Mouse (Mus musculus) midbrain, postnatal 0 days (tissue): ENCODE measurements around the gene Ankfy1. TPM values are rescaled to one million over a fixed set of nuclear protein-coding genes. Genes with fewer than 3 reads are reported as not detected.

Experiments
- ATAC-seq: fragments of 200-750 bp; cut with Nextera tagmentation; 2 replicates; pipeline ENCODE4 v1.8.0; 2017; ENCODE audit warnings: moderate number of reproducible peaks, mild to moderate bottlenecking, moderate TSS enrichment, moderate library complexity; ENCODE audit not compliant: low FRiP score
- DNase-seq: peaks from one replicate; pipeline ENCODE4 v3.0.0-alpha.2; 2015; ENCODE audit warnings: low spot score
- H3K27ac ChIP-seq: fragments of 300-500 bp; sonication (generic); 2 replicates; pipeline ENCODE4 v1.5.1; 2014; ENCODE audit warnings: low read depth, mild to moderate bottlenecking, low read length, mixed read lengths
- H3K27me3 ChIP-seq: fragments of 300-500 bp; sonication (generic); 2 replicates; pipeline ENCODE4 v1.6.1; 2014; ENCODE audit warnings: low read length, control low read depth, mixed read lengths; ENCODE audit not compliant: insufficient read depth
- H3K36me3 ChIP-seq: fragments of 300-500 bp; sonication (generic); 2 replicates; pipeline ENCODE4 v1.6.1; 2014; ENCODE audit warnings: low read length, control low read depth, mixed read lengths; ENCODE audit not compliant: insufficient read depth
- H3K4me1 ChIP-seq: fragments of 300-500 bp; sonication (generic); 2 replicates; pipeline ENCODE4 v1.6.1; 2014; ENCODE audit warnings: mild to moderate bottlenecking, control low read depth, antibody characterized with exemption, low read length, mixed read lengths; ENCODE audit not compliant: insufficient read depth
- H3K4me2 ChIP-seq: fragments of 300-500 bp; sonication (generic); 2 replicates; pipeline ENCODE4 v1.6.1; 2014; ENCODE audit warnings: low read depth, mild to moderate bottlenecking, low read length, mixed read lengths; ENCODE audit not compliant: poor library complexity, severe bottlenecking
- H3K4me3 ChIP-seq: fragments of 300-500 bp; sonication (generic); 2 replicates; pipeline ENCODE4 v1.5.1; 2014; ENCODE audit warnings: low read depth, mild to moderate bottlenecking, low read length, moderate library complexity
- H3K9ac ChIP-seq: fragments of 300-500 bp; sonication (generic); replicated peaks from 2 replicates; pipeline ENCODE4 v1.6.1; 2014; ENCODE audit warnings: mild to moderate bottlenecking, low read length, moderate library complexity, mixed read lengths; ENCODE audit not compliant: poor library complexity, severe bottlenecking
- H3K9me3 ChIP-seq: fragments of 300-500 bp; sonication (generic); 2 replicates; pipeline ENCODE4 v1.6.1; 2016; ENCODE audit warnings: low read length, control low read depth
- CTCF ChIP-seq: IDR thresholded peaks from 2 replicates; pipeline ENCODE4 v1.5.1; 2016; ENCODE audit warnings: antibody characterized with exemption, mild to moderate bottlenecking
- WGBS: fragments of 180-500 bp; shearing (Covaris S2); extraction: QIAGEN DNeasy Blood & Tissue Kit; methylation state at CpG from one replicate; pipeline ENCODE4 v1.1.7; 2014; 5-methylcytosine and 5-hydroxymethylcytosine counted together
- polyA plus RNA-seq: library from polyadenylated mRNA; unstranded; fragments of >200 nt; fragmentation: Nextera tagmentation; extraction: Ambion mirVana; gene quantifications from 2 replicates; pipeline ENCODE4 v1.2.1, GENCODE M21; 2015
- total RNA-seq: library from RNA; depleted of rRNA; stranded (reverse); fragments of >200 nt; gene quantifications from 2 replicates; pipeline ENCODE4 v1.2.3, GENCODE M21; 2014

Gene Ankfy1
- total and polyA plus RNA-seq, 2 experiments from 2014 or later, result 19.6 to 48.1 TPM

- Histone ChIP-seq H3K4me2 (no peak overlapping the region), H3K27ac (no peak overlapping the region), H3K9ac (no peak overlapping the region), H3K9me3 (no peaks in the 10 kb centered on the region), H3K4me3 (no peak overlapping the region), H3K4me1 (no peaks in the 10 kb centered on the region), H3K27me3 (no peaks in the 10 kb centered on the region), H3K36me3 (peaks cover 48% of the 10 kb centered on the region)
- 88% methylated on average over 4 of the region's 4 CpGs for WGBS
- no peak for TF ChIP-seq CTCF
- ATAC-seq (no peak), DNase-seq (no peak)
These were observed 74.5 kb downstream of the Ankfy1 start for GRCm38 (mm10) chr11:72764270-72764669.

- no peaks in the 10 kb centered on the region for H3K27me3 ChIP-seq
- no peak overlapping the region for H3K4me2 ChIP-seq
- no peak overlapping the region for H3K4me3 ChIP-seq
- H3K9me3 ChIP-seq, result no peaks in the 10 kb centered on the region
- WGBS, result 94% methylated on average over 8 of the region's 8 CpGs
- H3K9ac ChIP-seq, result no peak overlapping the region
- no peak for DNase-seq
- no peak for TF ChIP-seq CTCF
- no peak for ATAC-seq
- H3K27ac ChIP-seq, result no peak overlapping the region
- no peaks in the 10 kb centered on the region for H3K4me1 ChIP-seq
- peaks cover 37% of the 10 kb centered on the region for H3K36me3 ChIP-seq
These were observed 77.9 kb downstream of the Ankfy1 start for GRCm38 (mm10) chr11:72767716-72768115.

DNA sequence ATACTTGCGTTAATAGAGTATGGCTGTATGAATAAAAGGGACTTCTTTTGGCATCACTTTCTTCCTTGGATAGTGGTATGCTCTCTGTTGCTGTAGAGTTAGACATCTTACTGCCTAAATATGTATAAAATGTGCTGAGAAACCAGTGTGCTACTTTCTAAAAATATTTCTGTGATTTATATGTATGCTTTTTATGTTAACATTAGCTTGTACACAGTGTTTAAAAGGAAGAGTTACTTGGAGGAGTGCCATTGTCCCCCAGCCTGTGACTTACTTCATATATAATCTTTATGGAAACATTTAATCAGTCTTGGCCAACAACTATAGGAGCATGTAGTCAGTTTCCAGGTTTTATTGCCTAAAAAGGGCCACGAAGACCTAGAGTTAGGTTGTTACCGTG lies 79.3 kb downstream of the Ankfy1 start:
- Histone ChIP-seq H3K4me2 (no peak overlapping the region), H3K36me3 (peaks cover 25% of the 10 kb centered on the region), H3K4me3 (no peak overlapping the region), H3K9ac (no peak overlapping the region), H3K4me1 (no peaks in the 10 kb centered on the region), H3K9me3 (no peaks in the 10 kb centered on the region), H3K27ac (no peak overlapping the region), H3K27me3 (no peaks in the 10 kb centered on the region)
- TF ChIP-seq CTCF, result no peak
- 95% methylated on average over 3 of the region's 3 CpGs for WGBS
- ATAC-seq, result no peak
- DNase-seq, result no peak

DNA sequence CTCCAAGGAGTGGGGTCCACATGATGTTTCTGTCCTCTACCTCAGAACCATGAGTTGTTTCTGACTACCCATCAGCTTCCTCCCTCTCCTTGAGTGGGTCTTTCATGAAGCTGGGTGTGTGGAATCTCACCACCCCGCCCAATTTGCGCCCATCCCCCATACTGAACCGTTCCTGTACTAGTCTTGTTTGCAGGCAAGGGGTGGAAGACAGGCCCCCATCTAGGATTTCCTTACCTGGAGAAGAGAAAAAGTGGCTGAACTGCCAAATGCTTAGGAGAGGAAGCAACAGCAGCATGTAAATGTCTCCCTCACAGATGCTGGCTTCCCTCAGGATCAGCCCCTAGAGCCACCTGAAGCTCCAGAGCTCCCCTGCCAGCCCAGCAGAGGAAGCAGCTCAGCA lies 80.5 kb downstream of the Ankfy1 start:
- Histone ChIP-seq H3K36me3 (peaks cover 18% of the 10 kb centered on the region), H3K27ac (no peak overlapping the region), H3K4me1 (no peaks in the 10 kb centered on the region), H3K4me3 (no peak overlapping the region), H3K9me3 (no peaks in the 10 kb centered on the region), H3K4me2 (no peak overlapping the region), H3K27me3 (no peaks in the 10 kb centered on the region), H3K9ac (no peak overlapping the region)
- DNase-seq (no peak), ATAC-seq (no peak)
- no peak for TF ChIP-seq CTCF
- WGBS, result 94% methylated on average over 3 of the region's 3 CpGs

- no peak for TF ChIP-seq CTCF
- Histone ChIP-seq H3K4me3 (no peak overlapping the region), H3K9ac (no peak overlapping the region), H3K36me3 (peaks cover 18% of the 10 kb centered on the region), H3K9me3 (no peaks in the 10 kb centered on the region), H3K27ac (no peak overlapping the region), H3K27me3 (no peaks in the 10 kb centered on the region), H3K4me2 (no peak overlapping the region), H3K4me1 (no peaks in the 10 kb centered on the region)
- 84% methylated on average over 5 of the region's 5 CpGs for WGBS
- DNase-seq, result no peak
- ATAC-seq, result no peak
These were observed 81.0 kb downstream of the Ankfy1 start for GRCm38 (mm10) chr11:72770816-72771215.

DNA sequence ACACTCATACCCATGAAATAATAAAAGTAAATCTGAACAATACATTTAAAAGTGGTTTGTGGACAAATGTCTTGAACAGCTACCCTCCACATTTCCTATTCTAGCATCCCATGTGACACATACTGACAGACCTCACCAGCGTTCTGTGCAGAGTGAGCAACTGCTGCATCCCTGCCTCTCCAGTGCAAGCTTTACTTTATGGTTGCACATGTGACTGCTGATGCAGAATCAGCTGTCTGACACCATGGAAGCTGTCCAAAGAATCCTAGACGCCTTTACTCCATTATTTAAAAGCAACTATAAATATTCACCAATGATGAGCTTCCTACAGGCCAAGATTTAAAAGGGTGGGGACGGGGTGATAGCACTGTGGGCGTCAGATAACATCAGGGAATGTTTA lies 81.7 kb downstream of the Ankfy1 start:
- Histone ChIP-seq H3K4me3 (no peak overlapping the region), H3K27ac (no peak overlapping the region), H3K4me1 (no peaks in the 10 kb centered on the region), H3K4me2 (no peak overlapping the region), H3K9me3 (no peaks in the 10 kb centered on the region), H3K9ac (no peak overlapping the region), H3K36me3 (peaks cover 18% of the 10 kb centered on the region), H3K27me3 (no peaks in the 10 kb centered on the region)
- DNase-seq (no peak), ATAC-seq (no peak)
- no peak for TF ChIP-seq CTCF
- WGBS, result 81% methylated on average over 4 of the region's 4 CpGs
